Mouse (Mus musculus): ENCODE results near the gene Fbxl22. TPM values are rescaled to one million over a fixed set of nuclear protein-coding genes. Genes with fewer than 3 reads are reported as not detected.
A peak's percentile ranks its signal among the peaks of the same experiment; 100 is the strongest.

The Fbxl22 gene
- polyA plus RNA-seq, 1 experiment, result 0.65 TPM

DNA sequence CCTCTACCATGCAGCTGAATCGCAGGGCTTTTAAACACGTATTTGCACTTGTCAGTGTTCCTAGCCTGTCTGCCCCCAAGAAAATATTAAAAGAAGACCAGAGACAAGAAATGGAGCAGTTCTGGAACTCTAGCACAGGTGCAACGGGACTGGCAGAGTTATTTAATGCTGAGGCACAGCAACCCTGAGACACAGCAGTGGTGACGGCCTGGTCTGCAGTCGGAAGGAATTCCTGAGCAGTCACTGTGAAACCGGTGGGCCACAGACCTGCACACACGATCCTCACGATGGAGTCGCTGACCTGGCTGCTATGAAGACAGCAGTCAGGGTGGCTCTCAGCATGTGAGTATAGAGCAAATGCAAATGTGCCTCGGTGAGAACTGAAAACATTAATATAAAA, 3.4 kb upstream of the Fbxl22 start:
- no peak overlapping the region for H3K4me3 ChIP-seq (ENCODE audit: insufficient read depth, low read length)
- TF ChIP-seq CTCF (IDR thresholded peaks at IDR 0.05; ENCODE audit: borderline replicate concordance, insufficient read depth, low read length) (no peak), POLR2A (IDR thresholded peaks at IDR 0.05; ENCODE audit: low read depth, low read length) (no peak)
- H3K27ac ChIP-seq (ENCODE audit: insufficient read depth, low read length), result no peak overlapping the region
- H3K4me1 ChIP-seq (ENCODE audit: control insufficient read depth, insufficient read depth, low read length), result peaks cover 16% of the 10 kb centered on the region

GRCm38 (mm10) chr9:66516296-66516940, 2.0 kb upstream of the Fbxl22 start:
- no peak overlapping the region for H3K4me3 ChIP-seq (ENCODE audit: insufficient read depth, low read length)
- H3K27ac ChIP-seq (ENCODE audit: insufficient read depth, low read length), result no peak overlapping the region
- H3K4me1 ChIP-seq (ENCODE audit: control insufficient read depth, insufficient read depth, low read length), result peaks cover 16% of the 10 kb centered on the region
- TF ChIP-seq CTCF (IDR thresholded peaks at IDR 0.05; ENCODE audit: borderline replicate concordance, insufficient read depth, low read length) (no peak), POLR2A (IDR thresholded peaks at IDR 0.05; ENCODE audit: low read depth, low read length) (no peak)

DNA sequence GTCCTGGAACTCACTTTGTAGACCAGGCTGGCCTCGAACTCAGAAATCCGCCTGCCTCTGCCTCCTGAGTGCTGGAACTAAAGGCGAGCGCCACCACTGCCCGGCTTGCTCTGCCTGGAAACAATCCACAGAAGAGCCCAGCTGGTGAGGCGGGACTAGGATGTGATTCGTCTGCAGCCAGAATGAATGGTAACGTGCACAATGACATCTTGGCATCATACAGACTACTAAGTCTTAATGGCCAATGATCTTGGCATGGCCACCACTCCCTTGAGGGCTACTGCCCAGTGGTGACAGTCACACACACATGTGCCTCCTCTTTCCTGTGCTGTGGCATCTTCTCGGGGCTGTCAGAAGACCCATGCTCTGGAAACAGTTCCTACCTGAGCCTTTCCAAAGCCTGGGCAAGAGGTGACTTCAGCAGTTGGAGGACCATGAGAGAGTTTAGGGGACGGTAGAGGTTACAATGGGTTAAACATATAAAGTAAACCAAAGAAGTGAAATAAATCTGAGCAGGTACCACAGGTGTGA, 1.4 kb upstream of the Fbxl22 start:
- no peak for TF ChIP-seq CTCF (IDR thresholded peaks at IDR 0.05; ENCODE audit: borderline replicate concordance, insufficient read depth, low read length)
- no peak for TF ChIP-seq POLR2A (IDR thresholded peaks at IDR 0.05; ENCODE audit: low read depth, low read length)
- Histone ChIP-seq H3K4me3 (ENCODE audit: insufficient read depth, low read length) (no peak overlapping the region), H3K4me1 (ENCODE audit: control insufficient read depth, insufficient read depth, low read length) (peaks cover 16% of the 10 kb centered on the region), H3K27ac (ENCODE audit: insufficient read depth, low read length) (no peak overlapping the region)

DNA sequence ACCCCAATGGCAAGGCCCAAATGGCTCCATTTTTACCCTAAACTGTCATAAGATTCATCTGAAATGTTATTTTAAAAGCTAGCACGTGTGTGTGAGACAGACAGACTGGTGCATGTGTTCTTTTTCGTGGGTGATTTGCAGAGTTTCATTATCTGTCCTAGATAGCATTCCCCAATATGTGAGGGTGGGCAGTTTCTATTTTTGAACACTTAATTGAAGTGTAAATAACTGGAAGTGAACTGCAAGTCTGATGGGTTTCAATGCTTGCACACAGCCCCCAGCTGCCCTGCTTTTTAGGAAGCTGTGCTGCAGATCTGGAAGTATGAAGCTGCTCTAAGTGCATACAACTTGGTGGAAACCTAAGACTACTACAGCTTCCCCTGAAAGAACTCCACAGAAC, 722 bp upstream of the Fbxl22 start:
- H3K27ac ChIP-seq (ENCODE audit: insufficient read depth, low read length), result no peak overlapping the region
- H3K4me3 ChIP-seq (ENCODE audit: insufficient read depth, low read length), result no peak overlapping the region
- H3K4me1 ChIP-seq (ENCODE audit: control insufficient read depth, insufficient read depth, low read length), result peaks cover 20% of the 10 kb centered on the region
- TF ChIP-seq POLR2A (IDR thresholded peaks at IDR 0.05; ENCODE audit: low read depth, low read length), result no peak

DNA sequence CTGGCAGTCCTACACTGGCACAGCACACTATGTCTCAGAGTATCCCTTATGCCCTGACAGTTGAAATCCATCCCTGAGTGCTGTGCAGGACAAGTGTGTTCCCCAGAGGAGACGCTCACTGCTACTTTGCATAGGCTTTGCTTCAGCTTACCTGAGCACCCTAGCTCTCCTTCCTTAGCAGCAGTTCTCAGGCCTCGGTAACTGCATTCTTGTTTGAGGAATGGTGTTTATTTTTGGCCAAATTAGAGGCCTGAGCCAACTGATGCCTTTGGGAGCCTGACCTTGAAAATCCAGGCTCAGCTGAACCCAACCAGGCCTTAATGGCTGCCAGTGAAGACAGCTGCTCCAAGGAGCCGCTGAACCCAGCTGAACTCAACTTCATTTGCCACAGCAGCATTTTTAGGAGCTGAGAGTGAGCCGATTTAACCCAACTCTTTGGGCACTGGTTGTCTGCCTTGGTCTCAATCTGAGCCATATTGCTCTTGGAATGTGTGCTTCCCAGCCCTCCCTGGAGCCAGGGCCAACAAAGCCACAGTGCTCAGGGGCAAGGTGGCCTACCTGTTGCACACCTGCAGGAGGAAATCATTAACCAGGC, 635 bp downstream of the Fbxl22 start:
- no peak overlapping the region for H3K4me3 ChIP-seq (ENCODE audit: insufficient read depth, low read length)
- no peak overlapping the region for H3K27ac ChIP-seq (ENCODE audit: insufficient read depth, low read length)
- peaks cover 17% of the 10 kb centered on the region for H3K4me1 ChIP-seq (ENCODE audit: control insufficient read depth, insufficient read depth, low read length)
- TF ChIP-seq CTCF (IDR thresholded peaks at IDR 0.05; ENCODE audit: borderline replicate concordance, insufficient read depth, low read length) (no peak), POLR2A (IDR thresholded peaks at IDR 0.05; ENCODE audit: low read depth, low read length) (no peak)

- Histone ChIP-seq H3K27ac (ENCODE audit: insufficient read depth, low read length) (peak overlapping the region; percentile 5; the same call in 1 of the 2 replicates), H3K4me3 (ENCODE audit: insufficient read depth, low read length) (no peak overlapping the region), H3K4me1 (ENCODE audit: control insufficient read depth, insufficient read depth, low read length) (peaks cover 16% of the 10 kb centered on the region)
- TF ChIP-seq POLR2A (IDR thresholded peaks at IDR 0.05; ENCODE audit: low read depth, low read length) (no peak), CTCF (IDR thresholded peaks at IDR 0.05; ENCODE audit: borderline replicate concordance, insufficient read depth, low read length) (no peak)
These were observed 1.2 kb downstream of the Fbxl22 start for GRCm38 (mm10) chr9:66513150-66513549.

GRCm38 (mm10) chr9:66512351-66512671, 2.1 kb downstream of the Fbxl22 start:
- H3K4me1 ChIP-seq (ENCODE audit: control insufficient read depth, insufficient read depth, low read length), result peaks cover 13% of the 10 kb centered on the region
- peak overlapping the region; percentile 48 for H3K27ac ChIP-seq (ENCODE audit: insufficient read depth, low read length)
- TF ChIP-seq CTCF (IDR thresholded peaks at IDR 0.05; ENCODE audit: borderline replicate concordance, insufficient read depth, low read length) (no peak), POLR2A (IDR thresholded peaks at IDR 0.05; ENCODE audit: low read depth, low read length) (peak; percentile 84)
- H3K4me3 ChIP-seq (ENCODE audit: insufficient read depth, low read length), result peak overlapping the region; percentile 42

- no peak for TF ChIP-seq CTCF (IDR thresholded peaks at IDR 0.05; ENCODE audit: borderline replicate concordance, insufficient read depth, low read length)
- peak; percentile 76 for TF ChIP-seq POLR2A (IDR thresholded peaks at IDR 0.05; ENCODE audit: low read depth, low read length)
These were observed 2.6 kb downstream of the Fbxl22 start for GRCm38 (mm10) chr9:66511580-66512350.

GRCm38 (mm10) chr9:66510944-66511343, 3.4 kb downstream of the Fbxl22 start:
- H3K27ac ChIP-seq (ENCODE audit: insufficient read depth, low read length), result peak overlapping the region; percentile 43
- TF ChIP-seq CTCF (IDR thresholded peaks at IDR 0.05; ENCODE audit: borderline replicate concordance, insufficient read depth, low read length) (no peak), POLR2A (IDR thresholded peaks at IDR 0.05; ENCODE audit: low read depth, low read length) (no peak)
- peak overlapping the region; percentile 55 for H3K4me3 ChIP-seq (ENCODE audit: insufficient read depth, low read length)
- H3K4me1 ChIP-seq (ENCODE audit: control insufficient read depth, insufficient read depth, low read length), result peaks cover 5% of the 10 kb centered on the region; the same call in 1 of the 2 replicates

More at GRCm38 (mm10) chr9:66511580-66512350, 2.6 kb downstream of the Fbxl22 start:
- peaks cover 11% of the 10 kb centered on the region for H3K4me1 ChIP-seq (ENCODE audit: control insufficient read depth, insufficient read depth, low read length)
- H3K27ac ChIP-seq (ENCODE audit: insufficient read depth, low read length), result peak overlapping the region; percentile 48
- H3K4me3 ChIP-seq (ENCODE audit: insufficient read depth, low read length), result peak overlapping the region; percentile 55

Data from embryonic fibroblast, embryonic 13.5 days (primary cell).